Mouse (Mus musculus): ENCODE results near the gene Sec22b. TPM values are rescaled to one million over a fixed set of nuclear protein-coding genes. Genes with fewer than 3 reads are reported as not detected.

Gene Sec22b
- total and polyA plus RNA-seq, 2 experiments from 2014 or later = 54.6 to 95.1 TPM

DNA sequence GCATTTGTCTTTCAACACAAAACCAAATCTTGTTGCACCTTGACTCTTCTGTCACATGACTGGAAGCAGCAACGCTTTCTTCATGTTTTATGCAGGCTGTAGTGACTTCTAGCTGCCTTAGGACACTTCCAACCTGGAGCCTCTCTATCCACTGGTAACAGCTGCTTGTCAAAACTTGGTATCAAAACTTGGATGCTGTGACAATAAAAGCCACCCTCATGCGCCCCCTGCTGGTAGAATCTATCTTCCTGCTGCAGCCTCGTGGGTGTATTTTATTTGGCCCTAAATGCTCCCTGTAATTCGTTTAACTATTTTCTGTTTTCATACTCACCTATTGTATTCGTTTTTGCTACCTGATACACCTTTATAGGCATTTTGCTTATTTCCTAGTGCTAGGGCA, 21.8 kb upstream of the Sec22b start:
- DNase-seq (ENCODE audit: low spot score) = peak; percentile 80
- WGBS = 17% methylated on average over 5 of the region's 5 CpGs
- peak; percentile 83 for TF ChIP-seq CTCF (IDR thresholded peaks at IDR 0.05; ENCODE audit: low read depth)
- Histone ChIP-seq H3K9ac (replicated peaks; ENCODE audit: low read length) (no peak overlapping the region), H3K4me3 (ENCODE audit: low read length) (no peak overlapping the region), H3K27me3 (ENCODE audit: insufficient read depth, low read length) (no peaks in the 10 kb centered on the region), H3K4me1 (ENCODE audit: insufficient read depth, low read length) (no peaks in the 10 kb centered on the region), H3K36me3 (ENCODE audit: insufficient read depth, low read length) (no peaks in the 10 kb centered on the region), H3K27ac (no peak overlapping the region), H3K9me3 (ENCODE audit: low read length) (no peaks in the 10 kb centered on the region), H3K4me2 (ENCODE audit: low read depth, low read length) (no peak overlapping the region)
- peak; percentile 55; the same call in 1 of the 2 replicates for ATAC-seq

DNA sequence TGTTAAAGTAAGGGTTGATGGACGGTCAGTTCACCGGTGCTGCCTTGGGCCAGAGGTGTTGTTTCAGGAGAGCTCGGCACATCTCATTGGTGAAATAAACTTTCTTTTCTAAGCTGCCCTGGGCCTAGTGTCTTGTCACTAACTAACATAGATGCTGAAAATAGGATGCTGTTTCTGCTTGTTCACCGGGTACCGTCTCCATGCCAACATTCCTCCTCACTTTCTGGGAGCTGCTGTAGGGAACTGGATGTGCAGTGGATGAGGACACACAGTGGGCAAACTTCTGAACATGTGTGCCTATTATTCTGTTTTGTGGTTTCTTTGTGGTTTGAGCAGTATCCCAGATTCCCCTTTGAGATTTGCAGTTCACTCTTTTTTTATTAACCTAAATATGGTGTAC, 19.4 kb upstream of the Sec22b start:
- no peak for ATAC-seq
- 96% methylated on average over 5 of the region's 5 CpGs for WGBS
- DNase-seq (ENCODE audit: low spot score) = no peak
- H3K4me1 ChIP-seq (ENCODE audit: insufficient read depth, low read length) = no peaks in the 10 kb centered on the region
- H3K4me3 ChIP-seq (ENCODE audit: low read length) = no peak overlapping the region
- no peaks in the 10 kb centered on the region for H3K27me3 ChIP-seq (ENCODE audit: insufficient read depth, low read length)
- no peaks in the 10 kb centered on the region for H3K36me3 ChIP-seq (ENCODE audit: insufficient read depth, low read length)
- no peak overlapping the region for H3K9ac ChIP-seq (replicated peaks; ENCODE audit: low read length)
- no peak overlapping the region for H3K27ac ChIP-seq
- no peaks in the 10 kb centered on the region for H3K9me3 ChIP-seq (ENCODE audit: low read length)
- H3K4me2 ChIP-seq (ENCODE audit: low read depth, low read length) = no peak overlapping the region
- no peak for TF ChIP-seq CTCF (IDR thresholded peaks at IDR 0.05; ENCODE audit: low read depth)

DNA sequence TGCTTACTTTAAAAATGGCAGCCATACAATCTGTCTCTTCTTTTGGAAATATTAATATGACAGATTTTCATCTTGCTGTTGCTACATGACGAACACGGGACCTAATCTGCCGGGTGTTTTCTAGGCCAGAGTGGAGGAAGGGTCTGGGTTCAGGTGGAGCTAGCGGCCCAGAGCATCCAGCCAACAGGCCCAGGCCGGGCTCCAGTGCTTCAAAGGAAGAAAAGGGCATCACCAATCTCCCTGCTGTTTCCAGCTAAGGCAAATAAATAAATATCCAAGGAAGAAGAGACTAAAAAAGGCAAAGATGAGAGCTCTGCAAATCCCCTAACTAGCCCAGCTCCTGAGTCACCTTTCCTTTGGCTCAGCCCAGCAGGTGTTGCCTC, 13.2 kb upstream of the Sec22b start:
- DNase-seq (ENCODE audit: low spot score) (peak; percentile 39), ATAC-seq (peak; percentile 49)
- 49% methylated on average over 5 of the region's 5 CpGs for WGBS
- no peaks in the 10 kb centered on the region for H3K9me3 ChIP-seq (ENCODE audit: low read length)
- no peaks in the 10 kb centered on the region for H3K36me3 ChIP-seq (ENCODE audit: insufficient read depth, low read length)
- no peaks in the 10 kb centered on the region for H3K4me1 ChIP-seq (ENCODE audit: insufficient read depth, low read length)
- peak overlapping the region; percentile 66 for H3K4me2 ChIP-seq (ENCODE audit: low read depth, low read length)
- H3K4me3 ChIP-seq (ENCODE audit: low read length) = peak overlapping the region; percentile 59
- no peaks in the 10 kb centered on the region for H3K27me3 ChIP-seq (ENCODE audit: insufficient read depth, low read length)
- peak overlapping the region; percentile 95 for H3K27ac ChIP-seq
- H3K9ac ChIP-seq (replicated peaks; ENCODE audit: low read length) = peak overlapping the region; percentile 63
- TF ChIP-seq CTCF (IDR thresholded peaks at IDR 0.05; ENCODE audit: low read depth) = no peak

DNA sequence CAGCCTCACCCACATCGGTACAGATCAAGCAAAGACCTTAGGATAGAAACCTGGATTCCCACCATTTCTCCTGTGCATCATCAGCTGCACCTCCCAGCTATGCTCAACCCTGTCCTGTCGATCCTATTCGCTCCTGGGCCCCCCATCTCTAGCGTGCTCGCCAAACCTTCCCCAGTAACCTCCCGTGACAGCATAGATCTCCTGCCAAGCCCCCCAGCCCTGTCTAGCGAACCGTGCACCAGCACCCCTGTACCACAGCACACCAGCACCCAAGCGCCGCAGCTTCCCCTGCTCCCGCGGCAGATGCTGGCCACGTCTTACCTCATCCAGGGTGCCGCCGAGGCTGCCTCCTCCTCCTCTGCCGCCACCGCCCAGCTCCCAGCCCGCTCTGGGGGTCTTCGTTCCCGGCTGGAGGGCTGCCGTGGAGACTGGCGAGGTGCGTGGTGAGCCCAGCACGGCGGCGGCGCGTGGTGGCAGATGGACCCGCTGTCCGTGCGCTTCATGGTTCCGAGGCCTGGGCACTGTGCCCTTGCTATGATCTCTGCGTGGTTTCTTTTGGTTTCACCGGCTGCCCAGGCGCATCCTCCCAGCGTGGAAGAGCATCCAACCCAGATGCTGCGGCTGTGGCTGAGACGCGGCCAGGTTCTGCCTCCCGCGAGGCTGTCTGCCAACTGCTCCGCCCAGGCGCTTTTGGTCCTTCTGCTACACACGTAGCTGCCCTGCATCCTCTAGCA, 12.7 kb upstream of the Sec22b start, which contains the start of gene Pde4dip:
Pde4dip (minus strand) TSS at position 540 of the 734 bp plus-strand sequence.
- H3K9ac ChIP-seq (replicated peaks; ENCODE audit: low read length) = peak within 1 kb of the TSS; percentile 63
- 1% methylated on average over 44 of the region's 44 CpGs for WGBS

DNA sequence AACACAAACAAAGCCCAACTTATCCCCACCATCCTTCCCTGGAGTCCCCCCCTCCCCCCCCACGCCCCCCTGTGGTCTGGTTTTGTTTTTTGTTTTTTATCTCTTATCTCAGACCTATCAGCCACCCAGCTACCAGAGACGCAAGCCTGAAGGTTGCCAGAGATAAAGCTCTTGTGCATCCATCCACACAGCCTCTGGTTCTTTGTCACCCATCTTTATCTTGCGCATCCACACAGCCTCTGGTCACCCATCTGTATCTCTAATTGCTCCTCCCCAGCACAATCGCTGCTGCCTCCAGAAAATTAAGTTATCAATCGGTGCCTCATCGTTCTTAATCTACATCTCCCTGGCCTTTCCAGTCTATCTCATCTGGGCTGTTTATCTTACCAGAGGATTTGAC, 10.8 kb upstream of the Sec22b start:
- no peak for ATAC-seq
- TF ChIP-seq CTCF (IDR thresholded peaks at IDR 0.05; ENCODE audit: low read depth) = no peak
- no peak for DNase-seq (ENCODE audit: low spot score)
- Histone ChIP-seq H3K27me3 (ENCODE audit: insufficient read depth, low read length) (no peaks in the 10 kb centered on the region), H3K27ac (no peak overlapping the region), H3K4me3 (ENCODE audit: low read length) (no peak overlapping the region), H3K9ac (replicated peaks; ENCODE audit: low read length) (no peak overlapping the region), H3K9me3 (ENCODE audit: low read length) (no peaks in the 10 kb centered on the region), H3K36me3 (ENCODE audit: insufficient read depth, low read length) (no peaks in the 10 kb centered on the region), H3K4me2 (ENCODE audit: low read depth, low read length) (no peak overlapping the region), H3K4me1 (ENCODE audit: insufficient read depth, low read length) (no peaks in the 10 kb centered on the region)
- WGBS = 60% methylated on average over 6 of the region's 6 CpGs

More for the DNA sequence above, 12.7 kb upstream of the Sec22b start, which contains the start of gene Pde4dip:
- Histone ChIP-seq H3K36me3 (ENCODE audit: insufficient read depth, low read length) (no peaks in the 10 kb centered on the region), H3K9me3 (ENCODE audit: low read length) (no peaks in the 10 kb centered on the region), H3K4me2 (ENCODE audit: low read depth, low read length) (peak within 1 kb of the TSS; percentile 66), H3K4me3 (ENCODE audit: low read length) (peak within 1 kb of the TSS; percentile 59), H3K4me1 (ENCODE audit: insufficient read depth, low read length) (no peaks in the 10 kb centered on the region), H3K27ac (peak within 1 kb of the TSS; percentile 95), H3K27me3 (ENCODE audit: insufficient read depth, low read length) (no peaks in the 10 kb centered on the region)
- peak; percentile 82 for DNase-seq (ENCODE audit: low spot score)
- ATAC-seq = peak; percentile 82
- TF ChIP-seq CTCF (IDR thresholded peaks at IDR 0.05; ENCODE audit: low read depth) = no peak

DNA sequence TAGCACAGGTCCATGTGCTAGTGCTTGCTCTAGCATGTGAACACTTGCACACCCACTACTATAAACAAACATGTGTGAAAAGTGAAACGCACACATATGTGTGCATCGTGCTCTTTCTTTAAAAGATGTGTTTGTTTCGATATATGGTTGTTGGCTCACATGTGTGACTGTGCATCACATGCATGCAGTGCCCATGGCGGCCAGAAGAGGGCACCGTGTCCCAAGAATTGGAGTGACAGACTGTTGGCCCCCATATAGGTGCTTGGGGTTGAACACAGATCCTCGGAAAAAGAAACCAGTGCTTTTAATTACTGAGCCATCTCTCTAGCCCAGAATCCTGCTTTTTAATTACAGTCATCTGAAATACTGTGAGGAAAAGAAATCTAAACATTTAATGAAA, 6.3 kb upstream of the Sec22b start:
- Histone ChIP-seq H3K27me3 (ENCODE audit: insufficient read depth, low read length) (no peaks in the 10 kb centered on the region), H3K4me2 (ENCODE audit: low read depth, low read length) (no peak overlapping the region), H3K4me3 (ENCODE audit: low read length) (no peak overlapping the region), H3K27ac (no peak overlapping the region), H3K4me1 (ENCODE audit: insufficient read depth, low read length) (no peaks in the 10 kb centered on the region), H3K9me3 (ENCODE audit: low read length) (no peaks in the 10 kb centered on the region), H3K36me3 (ENCODE audit: insufficient read depth, low read length) (no peaks in the 10 kb centered on the region), H3K9ac (replicated peaks; ENCODE audit: low read length) (no peak overlapping the region)
- peak; percentile 68 for TF ChIP-seq CTCF (IDR thresholded peaks at IDR 0.05; ENCODE audit: low read depth)
- DNase-seq (ENCODE audit: low spot score) (no peak), ATAC-seq (no peak)
- 49% methylated on average over 6 of the region's 6 CpGs for WGBS

DNA sequence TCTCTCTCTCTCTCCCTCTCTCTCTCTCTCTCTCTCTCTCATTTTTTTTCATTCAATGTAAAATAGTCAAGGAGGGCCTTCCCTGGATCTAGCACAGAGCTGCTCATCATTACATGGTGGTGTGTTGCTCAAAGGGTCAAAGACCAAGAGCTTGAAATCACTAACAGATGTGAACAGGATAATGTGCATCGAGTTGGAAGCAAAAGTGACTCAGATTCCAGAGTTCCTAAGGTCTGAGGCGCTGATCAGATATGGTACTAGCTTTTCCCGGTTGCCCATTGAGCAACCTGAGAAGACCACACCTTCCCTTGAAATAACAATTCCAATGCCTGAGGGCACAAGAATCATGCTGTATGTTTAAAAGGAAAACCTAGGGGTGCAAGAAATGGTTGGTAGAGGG, 2.6 kb upstream of the Sec22b start:
- no peak for TF ChIP-seq CTCF (IDR thresholded peaks at IDR 0.05; ENCODE audit: low read depth)
- no peak overlapping the region for H3K4me3 ChIP-seq (ENCODE audit: low read length)
- no peak overlapping the region for H3K27ac ChIP-seq
- ATAC-seq (no peak), DNase-seq (ENCODE audit: low spot score) (no peak)
- H3K27me3 ChIP-seq (ENCODE audit: insufficient read depth, low read length) = no peaks in the 10 kb centered on the region
- no peak overlapping the region for H3K9ac ChIP-seq (replicated peaks; ENCODE audit: low read length)
- H3K9me3 ChIP-seq (ENCODE audit: low read length) = no peaks in the 10 kb centered on the region
- no peaks in the 10 kb centered on the region for H3K36me3 ChIP-seq (ENCODE audit: insufficient read depth, low read length)
- WGBS = 69% methylated on average over 3 of the region's 3 CpGs
- H3K4me1 ChIP-seq (ENCODE audit: insufficient read depth, low read length) = peaks cover 10% of the 10 kb centered on the region; the same call in 1 of the 2 replicates
- no peak overlapping the region for H3K4me2 ChIP-seq (ENCODE audit: low read depth, low read length)
